Mouse (Mus musculus) granulocyte monocyte progenitor cell, adult 5-6 weeks (primary cell): ENCODE measurements around the gene Plcb4. TPM values are rescaled to one million over a fixed set of nuclear protein-coding genes. Genes with fewer than 3 reads are reported as not detected.
A peak's percentile ranks its signal among the peaks of the same experiment; 100 is the strongest.

Source experiments
- ATAC-seq: replicated peaks from 2 replicates; pipeline ENCODE4 v1.8.0; 2016; ENCODE audit warnings: mild to moderate bottlenecking, moderate TSS enrichment, inconsistent platforms; ENCODE audit not compliant: poor library complexity, severe bottlenecking
- total RNA-seq, 2 experiments: library from RNA; stranded (forward) in 1 of 2; stranded (reverse) in 1 of 2; fragments of 200-712, 200-1000 nt in 1 of 2; fragments of >200 nt in 1 of 2; fragmentation: Nextera tagmentation in 1 of 2; gene quantifications; 2 replicates each; pipeline ENCODE4 v1.2.3; 2014 to 2017

Gene Plcb4
- total RNA-seq (2014; fragmentation: Nextera tagmentation), result 19.9 and 20.8 TPM in 2 replicates
- total RNA-seq (2017), result 11.3 and 20.0 TPM in 2 replicates

GRCm38 (mm10) chr2:135658486-135659390, at the start of gene Plcb4:
Gene Plcb4 (plus strand): TSS chr2:135659011.
- ATAC-seq, result peak; percentile 89

DNA sequence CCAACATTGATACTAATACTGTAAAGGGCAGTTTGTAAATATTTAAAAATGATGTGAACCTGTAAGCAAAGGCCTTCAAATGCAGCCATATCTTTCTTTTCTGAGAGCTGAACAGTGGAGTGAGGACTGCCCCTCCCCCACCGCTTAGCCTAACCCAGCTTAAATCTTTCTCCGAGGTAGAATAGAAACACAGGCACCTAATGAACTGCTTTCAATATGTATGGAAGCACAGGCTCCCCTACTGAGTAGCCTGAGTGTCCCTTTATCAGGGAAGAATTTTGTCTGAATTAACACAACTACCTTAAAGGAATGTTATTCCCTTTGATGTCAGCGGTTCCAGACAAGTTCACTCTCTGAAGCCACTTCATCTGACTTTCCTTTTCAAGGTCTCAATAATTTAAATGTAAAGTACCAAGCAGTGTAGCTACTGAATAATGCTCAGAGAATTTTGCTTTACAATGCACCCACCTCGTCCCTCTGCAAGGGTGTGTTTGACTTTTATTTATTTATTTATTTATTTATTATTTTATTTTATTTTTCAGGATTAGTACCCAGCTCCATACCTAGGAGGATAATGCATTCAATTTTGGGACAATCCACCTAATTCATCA, 44.1 kb upstream of the Plcb4 start:
- ATAC-seq, result no peak

GRCm38 (mm10) chr2:135616090-135616489, 42.7 kb upstream of the Plcb4 start:
- no peak for ATAC-seq

- ATAC-seq, result no peak
Observed at GRCm38 (mm10) chr2:135618551-135618950, 40.3 kb upstream of the Plcb4 start.

DNA sequence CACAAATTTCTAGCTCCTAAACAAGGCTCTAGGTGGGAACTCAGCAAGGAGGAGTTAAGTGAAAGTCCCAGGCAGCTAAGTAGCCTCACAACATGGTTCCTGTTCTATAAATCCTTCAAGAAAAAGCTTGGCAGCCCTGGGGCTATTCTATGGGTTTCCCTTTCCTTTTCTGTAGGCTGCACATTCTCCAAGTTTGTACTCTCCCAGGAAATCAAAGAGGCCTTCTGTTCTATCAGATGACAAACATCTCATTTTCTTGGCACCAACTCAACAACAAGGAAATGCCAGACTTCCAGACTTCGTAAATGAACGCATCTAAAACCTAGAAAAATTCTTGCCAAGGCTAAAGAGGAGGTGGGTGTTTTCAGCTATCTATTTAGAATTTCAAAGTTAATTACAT, 38.9 kb upstream of the Plcb4 start:
- ATAC-seq, result no peak

- ATAC-seq, result peak; percentile 79
Observed at GRCm38 (mm10) chr2:135627821-135628220, 31.0 kb upstream of the Plcb4 start.

- ATAC-seq, result no peak
Observed at GRCm38 (mm10) chr2:135637227-135637626, 21.6 kb upstream of the Plcb4 start.

DNA sequence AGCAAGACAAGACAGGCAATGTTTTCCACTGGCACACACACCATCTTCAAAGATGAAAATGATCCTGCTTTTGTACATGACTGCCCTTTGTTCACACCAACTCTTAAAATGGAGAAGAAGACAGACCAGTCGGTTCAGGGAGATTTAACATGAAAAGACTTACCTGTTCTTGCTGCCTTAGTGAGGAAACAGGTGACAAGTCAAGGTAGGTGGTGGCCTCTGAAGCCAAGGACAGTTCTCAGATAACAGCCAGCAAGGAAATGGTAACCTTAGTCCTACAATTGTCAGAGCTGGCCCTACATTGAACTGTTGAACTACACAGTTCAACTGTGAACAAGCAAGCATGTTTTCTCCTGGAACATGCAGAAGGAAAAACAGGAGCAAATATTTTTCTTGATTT, 17.8 kb upstream of the Plcb4 start:
- no peak for ATAC-seq

- ATAC-seq, result no peak
Observed at GRCm38 (mm10) chr2:135641636-135642035, 17.2 kb upstream of the Plcb4 start.

GRCm38 (mm10) chr2:135646226-135646625, 12.6 kb upstream of the Plcb4 start:
- no peak for ATAC-seq

GRCm38 (mm10) chr2:135646654-135647053, 12.2 kb upstream of the Plcb4 start:
- ATAC-seq, result no peak

DNA sequence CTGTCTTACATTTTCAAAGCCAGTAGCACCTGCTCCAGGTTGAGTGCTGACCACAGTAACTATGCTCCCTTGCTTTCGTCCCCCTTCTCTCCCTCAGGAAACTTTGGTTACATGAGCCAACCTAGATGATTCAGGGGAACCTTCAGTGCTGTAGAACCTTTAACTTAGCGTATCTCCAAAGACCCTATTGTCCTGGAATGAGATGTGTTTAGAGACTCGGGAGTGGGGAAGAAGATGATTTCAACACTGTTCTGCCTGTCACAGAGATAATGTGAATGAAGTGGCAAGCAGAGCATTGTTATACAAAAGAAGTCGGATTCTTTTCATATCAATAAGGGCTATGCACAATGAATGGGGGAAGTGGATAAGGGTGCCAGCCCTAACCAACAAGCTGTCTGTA, 10.8 kb upstream of the Plcb4 start:
- no peak for ATAC-seq

- peak; percentile 59 for ATAC-seq
Observed at GRCm38 (mm10) chr2:135650885-135651284, 7.9 kb upstream of the Plcb4 start.

GRCm38 (mm10) chr2:135652040-135652439, 6.8 kb upstream of the Plcb4 start:
- peak; percentile 30 for ATAC-seq

DNA sequence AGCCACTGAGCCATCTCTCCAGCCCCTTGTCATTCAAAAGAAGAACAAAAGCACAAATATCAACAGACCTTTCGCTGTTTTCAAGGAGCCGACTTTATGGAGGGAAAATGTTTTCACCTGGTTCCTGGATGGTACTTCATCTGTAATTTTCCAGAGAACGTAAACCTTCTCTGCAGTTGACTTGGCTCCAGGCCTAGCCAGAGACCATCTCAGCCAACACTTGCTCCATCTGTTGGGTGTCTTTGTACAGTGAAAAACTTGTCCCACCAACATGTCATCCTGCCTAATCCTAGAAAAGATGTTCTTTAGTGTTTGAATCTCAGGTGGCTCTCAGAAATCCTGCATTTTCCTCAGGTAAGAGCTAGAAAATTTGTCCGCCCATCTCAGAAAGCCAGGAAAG, 6.4 kb upstream of the Plcb4 start:
- no peak for ATAC-seq

DNA sequence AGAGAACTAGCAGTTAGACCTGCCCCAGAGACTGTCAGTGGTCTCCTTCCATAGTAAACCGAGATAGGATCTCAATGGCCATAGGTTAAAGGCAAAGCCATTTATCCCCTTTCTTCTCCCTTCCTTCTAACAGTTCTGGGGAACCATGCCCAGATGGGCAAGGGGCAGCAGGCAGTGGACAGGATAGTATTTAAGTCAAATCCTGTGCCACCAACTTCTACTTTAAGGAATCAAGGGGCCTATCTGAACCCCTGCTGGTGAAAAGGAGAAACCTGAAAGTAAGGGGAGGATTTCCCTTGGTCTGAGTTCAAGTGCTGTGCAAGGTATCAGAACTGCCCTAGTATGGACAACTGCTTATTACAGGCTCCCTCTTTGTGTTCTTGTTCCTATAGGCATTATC, 2.9 kb upstream of the Plcb4 start:
- no peak for ATAC-seq

- ATAC-seq, result no peak
Observed at GRCm38 (mm10) chr2:135656586-135656985, 2.2 kb upstream of the Plcb4 start.

DNA sequence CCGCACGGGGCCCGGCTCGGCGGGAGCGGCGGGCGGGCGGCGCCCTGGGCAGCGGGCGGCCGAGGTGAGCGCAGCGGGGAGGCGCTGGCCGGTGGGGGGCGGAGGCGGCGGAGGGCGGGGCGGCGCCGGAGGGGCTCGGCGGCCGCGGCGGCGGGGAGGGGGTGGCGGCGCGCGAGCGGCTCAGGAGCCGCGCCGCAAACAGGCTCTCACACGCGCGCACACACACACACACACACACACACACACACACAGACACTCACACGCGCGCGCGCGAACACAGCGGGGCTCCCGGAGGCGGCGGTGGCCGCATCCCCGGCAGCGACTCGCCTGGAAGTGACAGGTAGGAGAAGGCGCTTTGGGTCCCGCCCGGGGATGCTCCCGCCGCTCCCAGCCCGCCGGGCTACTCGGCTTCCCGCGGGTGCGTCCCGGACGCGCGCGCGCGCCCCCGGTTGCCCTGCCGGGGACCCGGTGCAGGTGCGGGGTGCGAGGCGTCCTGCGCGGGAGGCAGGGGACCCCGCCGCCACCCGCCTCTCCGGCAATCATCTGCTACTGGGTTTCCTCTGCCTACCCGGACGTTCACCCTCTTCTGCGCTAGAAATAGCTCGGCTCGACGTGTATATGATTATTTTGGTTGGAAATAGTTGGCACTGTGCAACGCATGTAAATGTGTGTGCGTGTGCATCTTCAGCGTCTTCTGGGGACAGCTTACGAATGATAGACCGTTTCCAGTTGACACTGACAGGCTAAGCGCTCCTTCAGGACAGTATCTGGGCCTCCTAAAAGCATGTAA, 775 bp downstream of the Plcb4 start:
- peak; percentile 36 for ATAC-seq

DNA sequence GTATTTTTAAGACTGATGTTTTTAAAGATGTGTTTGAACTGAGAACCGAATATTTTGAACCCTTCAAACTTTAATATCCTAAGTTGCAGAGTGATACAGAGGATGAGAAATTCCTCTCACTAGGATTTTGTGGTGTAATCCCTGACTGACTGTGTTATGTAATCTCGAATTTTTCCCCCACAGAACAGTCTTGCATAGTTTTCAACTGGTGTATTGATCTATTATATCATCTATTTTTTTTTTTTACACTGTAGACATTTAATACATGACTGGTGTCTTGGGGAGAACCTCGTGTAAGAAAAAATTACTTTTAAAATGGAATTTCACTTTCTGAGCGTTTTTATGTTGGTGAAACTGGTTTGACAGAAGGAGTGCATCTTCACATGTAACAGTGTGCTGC, 2.0 kb downstream of the Plcb4 start:
- no peak for ATAC-seq

DNA sequence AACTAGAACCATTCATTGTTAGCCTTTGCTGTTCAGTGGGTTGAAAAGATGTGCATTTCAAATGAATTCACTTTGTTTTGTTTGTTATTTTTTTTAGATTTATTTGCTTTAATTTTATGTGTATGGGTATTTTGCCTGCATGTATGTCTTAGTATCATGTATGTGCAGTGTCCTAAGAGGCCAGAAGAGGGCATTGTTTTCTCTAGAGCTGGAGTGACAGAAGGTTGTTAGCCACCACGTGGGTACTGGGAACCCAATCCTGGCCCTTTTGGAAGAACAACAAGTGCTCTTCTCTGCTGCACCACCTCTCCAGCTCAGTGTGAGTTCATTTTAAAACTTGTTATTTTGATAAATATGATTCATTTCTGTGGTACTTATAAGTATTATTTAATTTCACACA, 5.0 kb downstream of the Plcb4 start:
- ATAC-seq, result no peak

DNA sequence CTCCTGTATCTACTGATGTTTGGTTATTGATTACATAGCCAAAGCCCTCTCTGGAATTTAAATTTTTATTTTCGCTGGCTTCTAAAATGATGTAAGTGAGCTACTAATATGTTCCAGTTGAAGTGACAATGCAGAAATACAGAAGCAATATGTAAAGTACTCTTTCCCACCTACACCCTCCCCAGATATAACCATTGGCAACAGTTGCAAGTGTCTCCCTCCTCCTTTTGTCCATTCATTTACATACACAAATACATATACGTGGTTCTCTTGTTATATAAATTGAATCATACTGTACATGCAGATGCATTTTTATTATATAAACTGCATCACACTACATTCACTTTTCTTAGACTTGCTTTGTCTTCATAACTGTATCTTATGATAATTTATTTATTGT, 8.7 kb downstream of the Plcb4 start:
- ATAC-seq, result no peak
